Comparison of ENCODE assay signal across 8 mouse cellular contexts in the genomic region with DNA sequence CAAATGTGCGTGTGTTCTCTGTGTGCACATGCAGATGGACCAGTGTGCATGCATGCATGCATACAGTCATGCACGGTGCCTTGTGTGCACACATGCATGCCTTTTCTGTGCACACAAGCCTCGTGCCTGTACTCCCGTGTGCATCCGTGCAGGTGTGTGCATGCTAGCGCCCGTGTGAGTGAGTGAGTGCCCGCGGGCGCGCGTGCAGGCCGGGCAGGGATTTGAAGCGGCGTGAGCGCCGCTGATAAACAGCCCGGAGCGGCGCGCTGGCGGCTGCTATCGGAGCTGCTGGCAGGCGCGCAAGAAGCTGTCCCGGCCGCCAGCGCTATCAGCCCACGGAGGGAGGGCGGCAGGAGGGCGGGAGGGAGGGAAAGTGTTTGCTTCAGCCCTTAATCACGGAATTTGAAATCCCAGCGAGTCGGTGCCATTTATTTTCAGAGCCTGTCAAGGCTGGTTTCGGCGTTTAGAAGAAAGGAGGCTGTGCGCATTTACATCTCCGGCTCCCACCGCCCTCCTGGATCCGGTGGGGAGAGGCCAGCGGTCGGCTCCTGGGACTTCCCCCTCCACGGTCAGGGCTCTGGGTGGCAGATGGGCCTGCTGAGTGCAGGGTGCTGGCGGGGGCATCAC.
DNase-seq lines count a peak whose midpoint lies in the region; ATAC-seq and TF ChIP-seq lines count a peak whose summit lies in the region.

No protein-coding gene starts in this region.

- no peak for TF ChIP-seq RAD21 in CH12.LX (IDR thresholded peaks at IDR 0.05; ENCODE audit: low read depth, low read length)

- H3K27me3 ChIP-seq in CH12.LX (replicated peaks), result peaks cover 33% of the 10 kb centered on the region
- H3K27me3 ChIP-seq in forebrain, embryonic 12.5 days, result peaks cover 12% of the 10 kb centered on the region; the same call in 1 of the 2 replicates

- no peak for TF ChIP-seq POLR2A in CH12.LX (IDR thresholded peaks at IDR 0.05; ENCODE audit: low read depth, low read length)
- peak; percentile 30; the same call in 1 of the 2 replicates for TF ChIP-seq POLR2A in olfactory bulb, adult 2 months (IDR thresholded peaks at IDR 0.05; ENCODE audit: insufficient read depth, low read depth, low read length)

- H3K36me3 ChIP-seq in CH12.LX (replicated peaks in 1 of 2; ENCODE audit: control insufficient read depth in 1 of 2, insufficient read depth in 1 of 2, low read length in 1 of 2), result no peaks in the 10 kb centered on the region
- no peaks in the 10 kb centered on the region for H3K36me3 ChIP-seq in forebrain, embryonic 12.5 days (replicated peaks)

- peaks cover 7 to 16% of the 10 kb centered on the region in 2 experiments for H3K4me1 ChIP-seq in CH12.LX (ENCODE audit: control insufficient read depth in 1 of 2, insufficient read depth in 2 of 2)
- H3K4me1 ChIP-seq in brown adipose tissue, adult 24 weeks (ENCODE audit: control insufficient read depth, insufficient read depth, insufficient read length, low read length), result peaks cover 17% of the 10 kb centered on the region
- H3K4me1 ChIP-seq in forebrain, embryonic 12.5 days, result peaks cover 32% of the 10 kb centered on the region
- H3K4me1 ChIP-seq in olfactory bulb, adult 2 months (ENCODE audit: control insufficient read depth, insufficient read depth, low read length), result peaks cover 28% of the 10 kb centered on the region

- dilution Hi-C loops in CH12.LX (cut with MboI; ENCODE audit: extremely low pct_ligation_motif_present, extremely low pct_unique_long_range_greater_than_20kb, low sequenced_read_pairs), result no loop called here

- no peak overlapping the region for H3K27ac ChIP-seq in CH12.LX (ENCODE audit: insufficient read depth, low read depth)
- peak overlapping the region; percentile 95 for H3K27ac ChIP-seq in brown adipose tissue, adult 24 weeks (replicated peaks; ENCODE audit: low read depth, low read length)
- peak overlapping the region; percentile 91 for H3K27ac ChIP-seq in forebrain, embryonic 12.5 days
- H3K27ac ChIP-seq in layer of hippocampus, adult 2 months, result peak overlapping the region; percentile 99
- peak overlapping the region; percentile 100 for H3K27ac ChIP-seq in olfactory bulb, adult 2 months (ENCODE audit: insufficient read depth, low read depth, low read length)

- DNase-seq in CH12.LX (ENCODE audit: extremely low read depth), result no peak
- peak; percentile 74 to 79 for DNase-seq in heart, postnatal 36 days
- DNase-seq in layer of hippocampus, adult 2 months (ENCODE audit: low spot score in 2 of 2), result peak; percentile 66 to 80
- DNase-seq in lung, adult 18-20 months, result peak; percentile 44 to 55
- no peak for DNase-seq in thymus, postnatal 0 days (ENCODE audit: low spot score)

- H3K9ac ChIP-seq in CH12.LX (ENCODE audit: insufficient read depth, low read depth), result no peak overlapping the region
- peak overlapping the region; percentile 63 for H3K9ac ChIP-seq in forebrain, embryonic 12.5 days

- WGBS in forebrain, embryonic 12.5 days, result under 1% methylated on average over 44 of the region's 44 CpGs
- 1% methylated on average over 44 of the region's 44 CpGs for WGBS in olfactory bulb, adult 2 months

- in situ Hi-C loops in CH12.LX (cut with MboI; ENCODE audit: low pct_ligation_motif_present, low pct_unique_long_range_greater_than_20kb, low sequenced_read_pairs), result no loop called here

- TF ChIP-seq CTCF in CH12.LX (conservative IDR thresholded peaks at IDR 0.05 in 1 of 2, IDR thresholded peaks at IDR 0.05 in 1 of 2; ENCODE audit: low read depth in 2 of 2, low read length in 2 of 2), result no peak
- peak; percentile 61 for TF ChIP-seq CTCF in layer of hippocampus, adult 2 months (conservative IDR thresholded peaks at IDR 0.05)
- TF ChIP-seq CTCF in olfactory bulb, adult 2 months (IDR thresholded peaks at IDR 0.05; ENCODE audit: insufficient read depth, low read depth, low read length), result 0 out of 2 replicates have a peak, but pooled peaks have one; percentile 5

- H3K9me3 ChIP-seq in CH12.LX (replicated peaks; ENCODE audit: low read length), result peaks cover 22% of the 10 kb centered on the region
- H3K9me3 ChIP-seq in forebrain, embryonic 12.5 days, result peaks cover 5% of the 10 kb centered on the region; the same call in 1 of the 2 replicates

- intact Hi-C loops in heart, postnatal 36 days (cut with DNase I), result no loop called here

- H3K4me3 ChIP-seq in CH12.LX (replicated peaks in 1 of 3; ENCODE audit: low read depth in 2 of 3, low read length in 2 of 3, poor library complexity in 1 of 3), result peak overlapping the region in 1 of 3 experiments; percentile 49
- peak overlapping the region; percentile 55 for H3K4me3 ChIP-seq in brown adipose tissue, adult 24 weeks (ENCODE audit: insufficient read depth, low read depth, low read length)
- H3K4me3 ChIP-seq in forebrain, embryonic 12.5 days (replicated peaks), result peak overlapping the region; percentile 38
- peak overlapping the region; percentile 53 for H3K4me3 ChIP-seq in layer of hippocampus, adult 2 months
- peak overlapping the region; percentile 34 for H3K4me3 ChIP-seq in olfactory bulb, adult 2 months (ENCODE audit: insufficient read depth, low read depth, low read length)

- peak overlapping the region; percentile 63; the same call in 1 of the 2 replicates for H3K4me2 ChIP-seq in CH12.LX (ENCODE audit: insufficient read depth, low read depth, poor library complexity, severe bottlenecking)
- H3K4me2 ChIP-seq in forebrain, embryonic 12.5 days, result peak overlapping the region; percentile 57

- no peaks in the 10 kb centered on the region for H3K79me2 ChIP-seq in CH12.LX (replicated peaks; ENCODE audit: control insufficient read depth, extremely low read depth, insufficient read depth, poor library complexity, severe bottlenecking)

- ATAC-seq in forebrain, embryonic 12.5 days (ENCODE audit: low FRiP score), result peak; percentile 82

- no peak for TF ChIP-seq EP300 in CH12.LX (IDR thresholded peaks at IDR 0.05; ENCODE audit: low read length)

TF ChIP-seq in CH12.LX, 34 proteins besides CTCF, POLR2A, EP300 and RAD21:
- no peak for TF ChIP-seq ETS1 (conservative IDR thresholded peaks at IDR 0.05; ENCODE audit: low read depth, low read length)
- no peak for TF ChIP-seq IRF4 (IDR thresholded peaks at IDR 0.05; ENCODE audit: low read depth, low read length)
- TF ChIP-seq MAZ (IDR thresholded peaks at IDR 0.05; ENCODE audit: low read depth, low read length), result no peak
- TF ChIP-seq MAFK (IDR thresholded peaks at IDR 0.05; ENCODE audit: insufficient replicate concordance, low read length), result no peak
- TF ChIP-seq MEF2A (IDR thresholded peaks at IDR 0.05; ENCODE audit: borderline replicate concordance, low read depth, low read length), result no peak
- no peak for TF ChIP-seq JUND (conservative IDR thresholded peaks at IDR 0.05; ENCODE audit: low read depth, low read length)
- TF ChIP-seq ZC3H11A (IDR thresholded peaks at IDR 0.05; ENCODE audit: low read depth, low read length), result no peak
- no peak for TF ChIP-seq USF1 (IDR thresholded peaks at IDR 0.05; ENCODE audit: low read depth, low read length)
- TF ChIP-seq MAX (IDR thresholded peaks at IDR 0.05; ENCODE audit: low read length), result no peak
- no peak for TF ChIP-seq E2F4 (IDR thresholded peaks at IDR 0.05; ENCODE audit: insufficient replicate concordance, low read depth, low read length)

Comparison
In these comparisons a context has a peak if more than half of its experiments do, and no peak if none do; other contexts are left out.
1. DNase-seq: peak in heart, postnatal 36 days (2 of 2), layer of hippocampus, adult 2 months (2 of 2) and lung, adult 18-20 months (2 of 2); none in CH12.LX (single experiment) and thymus, postnatal 0 days (single experiment).
2. CTCF ChIP-seq: peak in layer of hippocampus, adult 2 months (single experiment) and olfactory bulb, adult 2 months (single experiment); none in CH12.LX (0 of 2).